Mouse (Mus musculus): ENCODE results near the gene Gm9573. TPM values are rescaled to one million over a fixed set of nuclear protein-coding genes. Genes with fewer than 3 reads are reported as not detected.

The Gm9573 gene
- polyA plus RNA-seq (2014; fragmentation: Nextera tagmentation; extraction: Ambion mirVana) = not detected in 2 replicates

DNA sequence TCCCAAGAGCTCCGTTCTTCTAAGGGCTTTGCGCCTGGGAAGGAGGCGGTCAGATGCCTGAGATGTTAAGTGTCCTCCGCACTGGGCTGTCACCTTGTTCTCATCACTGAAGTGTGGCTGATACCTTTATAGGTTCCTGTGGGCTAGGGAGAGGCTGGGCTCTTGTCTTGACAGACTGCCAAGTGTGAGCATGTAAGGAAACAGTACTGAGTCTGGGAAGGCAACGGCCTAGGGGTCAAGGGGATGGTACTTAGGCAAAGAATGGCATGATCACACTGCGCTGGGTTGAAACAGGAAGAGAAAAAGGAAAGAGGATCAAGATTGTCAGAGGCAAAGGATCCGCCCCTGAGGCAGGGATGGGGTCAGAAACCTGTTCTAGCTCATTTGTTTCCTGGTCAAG is at the start of gene Gm9573:
Gene Gm9573 (minus strand): TSS at position 101 of the 400 bp plus-strand sequence.
- Histone ChIP-seq H3K4me2 (ENCODE audit: low read depth, low read length) (no peak within 1 kb of the TSS), H3K4me3 (ENCODE audit: low read depth, low read length) (no peak within 1 kb of the TSS), H3K9me3 (ENCODE audit: control insufficient read depth, low read length) (no peaks in the 10 kb centered on the region), H3K27ac (ENCODE audit: low read depth, low read length) (no peak within 1 kb of the TSS), H3K4me1 (ENCODE audit: control insufficient read depth, insufficient read depth, low read length) (no peaks in the 10 kb centered on the region), H3K9ac (replicated peaks; ENCODE audit: low read depth, low read length) (no peak within 1 kb of the TSS), H3K36me3 (ENCODE audit: control insufficient read depth, insufficient read depth, low read length) (no peaks in the 10 kb centered on the region), H3K27me3 (ENCODE audit: control insufficient read depth, insufficient read depth, low read length) (no peaks in the 10 kb centered on the region)
- 90% methylated on average over 7 of the region's 7 CpGs for WGBS
- no peak for ATAC-seq (ENCODE audit: low read depth)

DNA sequence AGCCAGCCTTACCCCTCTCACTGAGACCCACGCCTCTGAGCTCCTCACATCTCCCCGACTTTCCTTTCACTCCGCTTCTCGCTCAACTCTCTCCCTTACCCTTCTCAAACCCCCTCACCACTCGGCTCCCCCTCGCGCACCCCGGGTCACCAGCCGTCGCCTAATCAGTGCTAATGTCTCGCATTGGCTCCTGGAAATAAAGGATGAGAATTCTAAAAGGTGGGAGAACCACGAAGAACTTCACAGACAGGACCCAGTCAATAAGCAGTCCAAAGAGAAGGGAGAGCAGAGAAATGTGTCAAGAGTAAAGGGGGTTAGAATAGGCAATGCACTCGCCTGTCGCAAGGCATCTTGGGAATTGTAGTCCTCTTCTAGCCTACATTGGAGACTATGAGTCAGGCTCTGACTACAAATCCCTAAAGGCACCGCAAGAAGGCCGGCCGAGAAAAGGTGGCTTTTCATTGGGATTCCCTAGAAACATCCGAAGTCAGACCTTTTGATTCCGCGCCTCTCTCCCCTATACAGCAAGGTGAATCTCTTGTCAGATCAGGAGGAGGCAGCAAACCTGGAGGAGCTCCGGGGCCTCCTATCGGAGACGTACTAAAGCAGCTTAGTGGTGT is 47.1 kb upstream of the Gm9573 start, which contains the start of gene Gtf2h4:
Gene Gtf2h4 (minus strand): TSS at position 324 of the 620 bp plus-strand sequence.
- Histone ChIP-seq H3K36me3 (ENCODE audit: control insufficient read depth, insufficient read depth, low read length) (no peaks in the 10 kb centered on the region), H3K4me1 (ENCODE audit: control insufficient read depth, insufficient read depth, low read length) (peaks cover 4% of the 10 kb centered on the region; the same call in 1 of the 2 replicates), H3K9ac (replicated peaks; ENCODE audit: low read depth, low read length) (peak within 1 kb of the TSS; percentile 71), H3K4me3 (ENCODE audit: low read depth, low read length) (peak within 1 kb of the TSS; percentile 54), H3K27ac (ENCODE audit: low read depth, low read length) (no peak within 1 kb of the TSS), H3K27me3 (ENCODE audit: control insufficient read depth, insufficient read depth, low read length) (no peaks in the 10 kb centered on the region), H3K9me3 (ENCODE audit: control insufficient read depth, low read length) (no peaks in the 10 kb centered on the region), H3K4me2 (ENCODE audit: low read depth, low read length) (peak within 1 kb of the TSS; percentile 83)
- 2% methylated on average over 23 of the region's 23 CpGs for WGBS
- ATAC-seq (ENCODE audit: low read depth) = peak; percentile 97

DNA sequence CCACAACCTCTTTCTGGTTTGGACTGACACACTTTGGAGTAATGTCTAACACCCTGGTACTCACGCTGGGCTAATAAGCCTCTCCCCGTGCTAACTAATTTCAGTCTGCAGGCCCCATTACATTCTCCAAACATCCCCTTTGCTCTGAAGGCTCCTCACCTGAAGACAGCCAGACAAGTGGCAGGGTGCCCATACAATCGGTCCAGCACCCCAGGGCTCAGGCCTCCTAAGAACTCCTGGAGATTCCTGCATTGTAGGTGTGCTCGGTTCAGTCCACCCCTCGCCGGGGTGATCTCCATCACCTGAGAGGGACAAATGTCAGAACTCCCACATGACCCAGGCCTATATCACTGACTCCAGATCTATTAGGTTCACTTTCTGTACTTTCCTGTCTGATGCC is 46.1 kb upstream of the Gm9573 start:
- peaks cover 4% of the 10 kb centered on the region; the same call in 1 of the 2 replicates for H3K4me1 ChIP-seq (ENCODE audit: control insufficient read depth, insufficient read depth, low read length)
- 95% methylated on average over 6 of the region's 6 CpGs for WGBS
- no peak overlapping the region for H3K27ac ChIP-seq (ENCODE audit: low read depth, low read length)
- no peak for ATAC-seq (ENCODE audit: low read depth)
- H3K9me3 ChIP-seq (ENCODE audit: control insufficient read depth, low read length) = no peaks in the 10 kb centered on the region
- H3K9ac ChIP-seq (replicated peaks; ENCODE audit: low read depth, low read length) = no peak overlapping the region
- H3K27me3 ChIP-seq (ENCODE audit: control insufficient read depth, insufficient read depth, low read length) = no peaks in the 10 kb centered on the region
- no peaks in the 10 kb centered on the region for H3K36me3 ChIP-seq (ENCODE audit: control insufficient read depth, insufficient read depth, low read length)
- no peak overlapping the region for H3K4me3 ChIP-seq (ENCODE audit: low read depth, low read length)
- H3K4me2 ChIP-seq (ENCODE audit: low read depth, low read length) = peak overlapping the region; percentile 83; the same call in 1 of the 2 replicates

DNA sequence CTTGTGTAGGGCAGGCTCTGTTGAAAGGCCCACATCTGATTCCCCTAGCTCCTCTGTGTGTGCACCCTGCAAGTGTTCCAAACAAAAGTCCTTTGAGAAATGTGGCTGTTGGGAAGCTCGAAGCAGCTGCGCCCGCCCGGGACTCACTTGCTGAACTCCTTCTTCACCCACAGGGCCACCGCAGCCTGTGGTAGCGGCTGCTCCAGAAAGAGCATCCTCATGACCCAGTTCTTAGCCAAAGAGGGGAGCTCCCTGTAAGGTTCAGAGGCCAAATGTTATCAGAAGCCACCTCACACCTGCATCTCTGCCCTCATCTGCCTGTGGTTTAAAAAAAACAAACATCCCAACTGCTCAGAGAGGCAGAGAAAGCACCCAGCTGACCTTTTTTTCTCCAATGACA is 45.4 kb upstream of the Gm9573 start:
- Histone ChIP-seq H3K4me3 (ENCODE audit: low read depth, low read length) (no peak overlapping the region), H3K4me2 (ENCODE audit: low read depth, low read length) (no peak overlapping the region), H3K27me3 (ENCODE audit: control insufficient read depth, insufficient read depth, low read length) (no peaks in the 10 kb centered on the region), H3K9ac (replicated peaks; ENCODE audit: low read depth, low read length) (no peak overlapping the region), H3K4me1 (ENCODE audit: control insufficient read depth, insufficient read depth, low read length) (peaks cover 4% of the 10 kb centered on the region; the same call in 1 of the 2 replicates), H3K36me3 (ENCODE audit: control insufficient read depth, insufficient read depth, low read length) (no peaks in the 10 kb centered on the region), H3K27ac (ENCODE audit: low read depth, low read length) (no peak overlapping the region), H3K9me3 (ENCODE audit: control insufficient read depth, low read length) (no peaks in the 10 kb centered on the region)
- WGBS = 89% methylated on average over 6 of the region's 6 CpGs
- ATAC-seq (ENCODE audit: low read depth) = no peak

GRCm38 (mm10) chr17:35669731-35670130 is 43.3 kb upstream of the Gm9573 start:
- H3K4me1 ChIP-seq (ENCODE audit: control insufficient read depth, insufficient read depth, low read length) = peaks cover 9% of the 10 kb centered on the region; the same call in 1 of the 2 replicates
- H3K9ac ChIP-seq (replicated peaks; ENCODE audit: low read depth, low read length) = no peak overlapping the region
- H3K36me3 ChIP-seq (ENCODE audit: control insufficient read depth, insufficient read depth, low read length) = no peaks in the 10 kb centered on the region
- no peak overlapping the region for H3K27ac ChIP-seq (ENCODE audit: low read depth, low read length)
- H3K4me3 ChIP-seq (ENCODE audit: low read depth, low read length) = no peak overlapping the region
- H3K9me3 ChIP-seq (ENCODE audit: control insufficient read depth, low read length) = no peaks in the 10 kb centered on the region
- no peaks in the 10 kb centered on the region for H3K27me3 ChIP-seq (ENCODE audit: control insufficient read depth, insufficient read depth, low read length)
- H3K4me2 ChIP-seq (ENCODE audit: low read depth, low read length) = no peak overlapping the region
- WGBS = 91% methylated on average over 9 of the region's 9 CpGs
- no peak for ATAC-seq (ENCODE audit: low read depth)

DNA sequence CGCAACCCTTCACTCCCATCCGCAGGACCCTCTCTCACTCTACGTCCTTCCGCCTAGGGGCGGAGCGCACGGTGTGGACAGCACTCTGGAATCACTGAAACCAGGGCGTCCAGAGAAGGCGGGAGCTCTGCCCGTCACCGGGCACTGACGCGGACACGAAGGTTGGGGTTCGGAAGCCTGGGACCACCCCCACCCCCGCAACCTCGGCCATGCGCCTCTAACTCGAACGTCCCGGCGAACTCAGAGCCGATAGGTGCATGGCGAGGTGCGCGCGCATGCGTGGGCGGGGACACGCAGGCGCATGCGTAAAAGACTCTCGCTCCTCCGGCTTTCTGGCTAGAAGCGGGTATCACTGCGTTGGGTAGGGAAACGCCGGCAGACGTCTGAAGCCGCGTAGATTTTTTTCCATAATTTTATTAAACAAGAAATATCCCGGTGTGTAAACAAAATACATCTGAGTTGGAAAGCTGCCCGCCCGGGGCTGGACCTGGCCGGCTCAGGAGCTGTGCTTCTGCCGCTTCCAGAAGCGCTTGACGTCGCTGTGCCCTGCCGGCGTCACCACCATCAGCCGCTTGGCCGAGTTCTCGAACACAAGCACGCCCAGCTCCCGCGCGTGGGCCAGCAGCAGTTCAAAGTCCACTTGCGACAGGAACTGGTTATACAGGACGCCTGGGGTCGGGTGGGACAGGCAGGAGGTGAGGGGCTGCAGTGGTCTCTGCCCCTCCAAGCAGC is 41.1 kb upstream of the Gm9573 start, which contains the start of gene Vars2:
Gene Vars2 (minus strand): TSS at position 259 of the 732 bp plus-strand sequence.
- WGBS = under 1% methylated on average over 61 of the region's 61 CpGs
- peak within 1 kb of the TSS; percentile 79 for H3K27ac ChIP-seq (ENCODE audit: low read depth, low read length)
- H3K9me3 ChIP-seq (ENCODE audit: control insufficient read depth, low read length) = no peaks in the 10 kb centered on the region
- H3K36me3 ChIP-seq (ENCODE audit: control insufficient read depth, insufficient read depth, low read length) = no peaks in the 10 kb centered on the region
- H3K4me1 ChIP-seq (ENCODE audit: control insufficient read depth, insufficient read depth, low read length) = peaks cover 5% of the 10 kb centered on the region; the same call in 1 of the 2 replicates
- H3K9ac ChIP-seq (replicated peaks; ENCODE audit: low read depth, low read length) = peak within 1 kb of the TSS; percentile 79
- peak within 1 kb of the TSS; percentile 73 for H3K4me3 ChIP-seq (ENCODE audit: low read depth, low read length)
- peak within 1 kb of the TSS; percentile 97 for H3K4me2 ChIP-seq (ENCODE audit: low read depth, low read length)
- no peaks in the 10 kb centered on the region for H3K27me3 ChIP-seq (ENCODE audit: control insufficient read depth, insufficient read depth, low read length)
- ATAC-seq (ENCODE audit: low read depth) = peak; percentile 90

- 5% methylated on average over 13 of the region's 13 CpGs for WGBS
- Histone ChIP-seq H3K27me3 (ENCODE audit: control insufficient read depth, insufficient read depth, low read length) (no peaks in the 10 kb centered on the region), H3K27ac (ENCODE audit: low read depth, low read length) (peak overlapping the region; percentile 79), H3K9ac (replicated peaks; ENCODE audit: low read depth, low read length) (peak overlapping the region; percentile 79), H3K4me1 (ENCODE audit: control insufficient read depth, insufficient read depth, low read length) (peaks cover 5% of the 10 kb centered on the region; the same call in 1 of the 2 replicates), H3K4me3 (ENCODE audit: low read depth, low read length) (peak overlapping the region; percentile 73), H3K4me2 (ENCODE audit: low read depth, low read length) (peak overlapping the region; percentile 97), H3K36me3 (ENCODE audit: control insufficient read depth, insufficient read depth, low read length) (peaks cover 2% of the 10 kb centered on the region; the same call in 1 of the 2 replicates), H3K9me3 (ENCODE audit: control insufficient read depth, low read length) (no peaks in the 10 kb centered on the region)
- peak; percentile 62 for ATAC-seq (ENCODE audit: low read depth)
Measured at GRCm38 (mm10) chr17:35666851-35667256, 40.4 kb upstream of the Gm9573 start.

- Histone ChIP-seq H3K4me2 (ENCODE audit: low read depth, low read length) (peak overlapping the region; percentile 97; the same call in 1 of the 2 replicates), H3K4me3 (ENCODE audit: low read depth, low read length) (no peak overlapping the region), H3K9me3 (ENCODE audit: control insufficient read depth, low read length) (no peaks in the 10 kb centered on the region), H3K36me3 (ENCODE audit: control insufficient read depth, insufficient read depth, low read length) (peaks cover 10% of the 10 kb centered on the region), H3K27ac (ENCODE audit: low read depth, low read length) (no peak overlapping the region), H3K27me3 (ENCODE audit: control insufficient read depth, insufficient read depth, low read length) (no peaks in the 10 kb centered on the region), H3K9ac (replicated peaks; ENCODE audit: low read depth, low read length) (no peak overlapping the region), H3K4me1 (ENCODE audit: control insufficient read depth, insufficient read depth, low read length) (peaks cover 5% of the 10 kb centered on the region; the same call in 1 of the 2 replicates)
- no peak for ATAC-seq (ENCODE audit: low read depth)
- WGBS = 83% methylated on average over 17 of the region's 17 CpGs
Measured at GRCm38 (mm10) chr17:35665957-35666515, 39.6 kb upstream of the Gm9573 start.

Measured in neural tube, embryonic 14.5 days (tissue).